Mouse (Mus musculus) left cerebral cortex, adult 18-20 months (tissue): ENCODE results near the gene Cnnm1. TPM values are rescaled to one million over a fixed set of nuclear protein-coding genes. Genes with fewer than 3 reads are reported as not detected.
"Not testable (repeated sequence)": the region's sequence is repeated elsewhere in the genome, so short reads cannot be mapped to it uniquely, and the experiment has no call there.

Source experiments
- DNase-seq, 2 experiments: peaks; one replicate each; pipeline ENCODE4 v3.0.0; 2021 to 2022; ENCODE audit warnings: low spot score in 2 of 2, mixed read lengths in 1 of 2
- total RNA-seq, 2 experiments: library from RNA; stranded (reverse); gene quantifications; 2 replicates each; pipeline ENCODE4 v1.2.3; 2021

Gene Cnnm1
- total RNA-seq, 2 experiments from 2014 or later, result 104 to 106 TPM

- DNase-seq, result no peak
Measured at GRCm38 (mm10) chr19:43464294-43464687, 24.1 kb downstream of the Cnnm1 start.

GRCm38 (mm10) chr19:43465076-43465475 is 24.8 kb downstream of the Cnnm1 start:
- DNase-seq, result no peak

- DNase-seq, result no peak
Measured at GRCm38 (mm10) chr19:43465601-43466255, 25.5 kb downstream of the Cnnm1 start.

- peak; percentile 50 to 55 for DNase-seq
Measured at GRCm38 (mm10) chr19:43467927-43468685, 27.9 kb downstream of the Cnnm1 start.

- DNase-seq, result no peak
Measured at GRCm38 (mm10) chr19:43469333-43469732, 29.1 kb downstream of the Cnnm1 start.

GRCm38 (mm10) chr19:43472331-43472730 is 32.1 kb downstream of the Cnnm1 start:
- no peak for DNase-seq

- DNase-seq, result no peak
Measured at GRCm38 (mm10) chr19:43472781-43473180, 32.5 kb downstream of the Cnnm1 start.

GRCm38 (mm10) chr19:43475642-43476041 is 35.4 kb downstream of the Cnnm1 start:
- DNase-seq, result no peak

GRCm38 (mm10) chr19:43476063-43476462 is 35.8 kb downstream of the Cnnm1 start:
- DNase-seq, result no peak

GRCm38 (mm10) chr19:43477436-43477835 is 37.2 kb downstream of the Cnnm1 start:
- DNase-seq, result no peak

- peak; percentile 68 to 78 for DNase-seq
Measured at GRCm38 (mm10) chr19:43478891-43479290, 38.7 kb downstream of the Cnnm1 start.

- DNase-seq, result no peak
Measured at GRCm38 (mm10) chr19:43479431-43479830, 39.2 kb downstream of the Cnnm1 start.

- no peak for DNase-seq
Measured at GRCm38 (mm10) chr19:43480512-43480911, 40.3 kb downstream of the Cnnm1 start.

- no peak for DNase-seq
Measured at GRCm38 (mm10) chr19:43487429-43487828, 47.2 kb downstream of the Cnnm1 start.

GRCm38 (mm10) chr19:43493316-43493715 is 53.1 kb downstream of the Cnnm1 start:
- DNase-seq, result not testable (repeated sequence)

GRCm38 (mm10) chr19:43493878-43494277 is 53.6 kb downstream of the Cnnm1 start:
- no peak for DNase-seq

- no peak for DNase-seq
Measured at GRCm38 (mm10) chr19:43494914-43495313, 54.7 kb downstream of the Cnnm1 start.

GRCm38 (mm10) chr19:43495846-43496245 is 55.6 kb downstream of the Cnnm1 start:
- peak; percentile 51 to 61 for DNase-seq

- DNase-seq, result no peak
Measured at GRCm38 (mm10) chr19:43497440-43497839, 57.2 kb downstream of the Cnnm1 start.

- DNase-seq, result no peak
Measured at GRCm38 (mm10) chr19:43498874-43499273, 58.6 kb downstream of the Cnnm1 start.

- no peak for DNase-seq
Measured at GRCm38 (mm10) chr19:43502630-43503029, 62.4 kb downstream of the Cnnm1 start.

GRCm38 (mm10) chr19:43503593-43503992 is 63.4 kb downstream of the Cnnm1 start:
- not testable (repeated sequence) for DNase-seq

- DNase-seq, result no peak
Measured at GRCm38 (mm10) chr19:43505441-43505840, 65.2 kb downstream of the Cnnm1 start.
